Mouse (Mus musculus) liver, embryonic 14.5 days (tissue): ENCODE results near the gene Cd3d. TPM values are rescaled to one million over a fixed set of nuclear protein-coding genes. Genes with fewer than 3 reads are reported as not detected.

Experiments used
- ATAC-seq: fragments of 200-750 bp; cut with Nextera tagmentation; 2 replicates; pipeline ENCODE4 v1.8.0; 2017; ENCODE audit warnings: moderate number of reproducible peaks, mild to moderate bottlenecking, moderate library complexity; ENCODE audit not compliant: insufficient read depth
- DNase-seq, 3 experiments: peaks; one replicate each; pipeline ENCODE4 v3.0.0-alpha.2; 2012 to 2013; ENCODE audit warnings: low read depth in 3 of 3, low spot score in 3 of 3
- H3K27ac ChIP-seq: fragments of 300-500 bp; sonication (generic); 2 replicates; pipeline ENCODE4 v1.5.1; 2014; ENCODE audit warnings: moderate library complexity, mild to moderate bottlenecking, control low read depth, inconsistent platforms
- H3K27me3 ChIP-seq: fragments of 300-500 bp; sonication (generic); 2 replicates; pipeline ENCODE4 v1.6.1; 2014; ENCODE audit warnings: mild to moderate bottlenecking, low read length, moderate library complexity; ENCODE audit not compliant: control insufficient read depth, insufficient read depth
- H3K36me3 ChIP-seq: fragments of 300-500 bp; sonication (generic); replicated peaks from 2 replicates; pipeline ENCODE4 v1.6.1; 2014; ENCODE audit warnings: low read depth; ENCODE audit not compliant: control insufficient read depth, insufficient read depth
- H3K4me1 ChIP-seq, 2 experiments: fragments of 200-500 bp in 1 of 2; fragments of 300-500 bp in 1 of 2; sonication (generic) in 1 of 2; replicated peaks; 2 replicates each; pipeline ENCODE4 v1.6.1; 2012 to 2014; ENCODE audit warnings: antibody characterized with exemption in 1 of 2, inconsistent platforms in 1 of 2, low read length in 1 of 2; ENCODE audit not compliant: control insufficient read depth in 2 of 2, insufficient read depth in 2 of 2
- H3K4me2 ChIP-seq: fragments of 300-500 bp; sonication (generic); 2 replicates; pipeline ENCODE4 v1.6.1; 2014; ENCODE audit warnings: low read depth, mild to moderate bottlenecking, control low read depth, moderate library complexity
- H3K4me3 ChIP-seq, 2 experiments: fragments of 200-500 bp in 1 of 2; fragments of 300-500 bp in 1 of 2; sonication (generic) in 1 of 2; 2 replicates each; pipeline ENCODE4 v1.5.1; 2012 to 2014; ENCODE audit warnings: low read depth in 2 of 2, low read length in 2 of 2, mild to moderate bottlenecking in 2 of 2, control low read depth in 1 of 2, inconsistent platforms in 1 of 2, moderate library complexity in 1 of 2; ENCODE audit not compliant: insufficient read depth in 1 of 2
- H3K9ac ChIP-seq: fragments of 300-500 bp; sonication (generic); replicated peaks from 2 replicates; pipeline ENCODE4 v1.6.1; 2014; ENCODE audit warnings: mild to moderate bottlenecking, control low read depth, moderate library complexity
- H3K9me3 ChIP-seq: fragments of 300-500 bp; sonication (generic); 2 replicates; pipeline ENCODE4 v1.6.1; 2016; ENCODE audit warnings: low read length, mixed read lengths; ENCODE audit not compliant: control insufficient read depth
- CTCF ChIP-seq: IDR thresholded peaks from 2 replicates; pipeline ENCODE4 v1.5.1; 2016; ENCODE audit warnings: antibody characterized with exemption, low read depth, control low read depth
- EP300 ChIP-seq: IDR thresholded peaks from 2 replicates; pipeline ENCODE4 v1.6.1; 2016; ENCODE audit warnings: antibody characterized with exemption, low read depth
- WGBS: fragments of 180-500 bp; shearing (Covaris S2); extraction: QIAGEN DNeasy Blood & Tissue Kit; methylation state at CpG from one replicate; pipeline ENCODE4 v1.1.7; 2014; ENCODE audit not compliant: insufficient replicate concordance; 5-methylcytosine and 5-hydroxymethylcytosine counted together
- polyA plus RNA-seq, 2 experiments: library from polyadenylated mRNA; depleted of rRNA in 1 of 2; stranded (reverse) in 1 of 2; unstranded in 1 of 2; fragments of >200 nt; fragmentation: Nextera tagmentation in 1 of 2; extraction: Ambion mirVana in 1 of 2; gene quantifications; 2 replicates each; pipeline versions ENCODE4 v1.2.1 to v1.2.3; 2012 to 2014

Gene Cd3d
- polyA plus RNA-seq (2012; rRNA removed) = 0.02 TPM in 1 of 2 replicates, not detected in the other
- 0.32 TPM in 1 of 2 replicates, not detected in the other for polyA plus RNA-seq (2014; fragmentation: Nextera tagmentation; extraction: Ambion mirVana)

DNA sequence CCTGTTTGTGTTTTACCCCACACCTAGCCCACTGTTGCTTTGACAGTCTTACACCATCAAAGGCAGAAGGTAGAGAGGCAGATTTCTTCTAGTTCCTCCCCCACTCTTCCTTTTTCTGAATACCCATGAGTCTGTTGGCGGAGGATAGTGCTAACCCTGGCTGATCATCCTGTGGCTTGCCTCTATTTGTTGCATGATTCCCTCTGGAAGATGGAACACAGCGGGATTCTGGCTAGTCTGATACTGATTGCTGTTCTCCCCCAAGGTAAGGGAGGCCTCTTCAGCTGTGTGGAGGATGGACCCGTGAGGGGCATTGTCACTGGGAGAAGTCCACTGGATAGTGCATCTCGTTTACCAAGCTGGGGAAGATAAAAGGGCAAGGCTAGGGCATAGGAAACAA lies at the start of gene Cd3d:
Gene Cd3d, plus strand, starts transcription at position 111 of the 400 bp plus-strand sequence.
- no peak within 1 kb of the TSS for H3K9ac ChIP-seq
- H3K4me3 ChIP-seq = no peak within 1 kb of the TSS
- H3K36me3 ChIP-seq = no peaks in the 10 kb centered on the region
- no peak for DNase-seq
- 60% methylated on average over 4 of the region's 4 CpGs for WGBS
- ATAC-seq = no peak
- TF ChIP-seq CTCF = no peak
- H3K9me3 ChIP-seq = no peaks in the 10 kb centered on the region
- H3K27me3 ChIP-seq = no peaks in the 10 kb centered on the region
- peaks cover 0 to 3% of the 10 kb centered on the region in 2 experiments; a peak in 3 of 4 replicates for H3K4me1 ChIP-seq
- H3K27ac ChIP-seq = no peak within 1 kb of the TSS
- H3K4me2 ChIP-seq = no peak within 1 kb of the TSS

- H3K4me3 ChIP-seq = no peak overlapping the region
- H3K4me1 ChIP-seq = no peaks in the 10 kb centered on the region
- no peaks in the 10 kb centered on the region for H3K9me3 ChIP-seq
- H3K9ac ChIP-seq = no peak overlapping the region
- ATAC-seq = no peak
- TF ChIP-seq CTCF (no peak), EP300 (no peak)
- no peak overlapping the region for H3K4me2 ChIP-seq
- no peak overlapping the region for H3K27ac ChIP-seq
- no peak for DNase-seq
- no peaks in the 10 kb centered on the region for H3K27me3 ChIP-seq
- WGBS = 79% methylated on average over 4 of the region's 4 CpGs
- peaks cover 31% of the 10 kb centered on the region for H3K36me3 ChIP-seq
Observed at GRCm38 (mm10) chr9:44941756-44942155, 39.8 kb upstream of the Cd3d start.

DNA sequence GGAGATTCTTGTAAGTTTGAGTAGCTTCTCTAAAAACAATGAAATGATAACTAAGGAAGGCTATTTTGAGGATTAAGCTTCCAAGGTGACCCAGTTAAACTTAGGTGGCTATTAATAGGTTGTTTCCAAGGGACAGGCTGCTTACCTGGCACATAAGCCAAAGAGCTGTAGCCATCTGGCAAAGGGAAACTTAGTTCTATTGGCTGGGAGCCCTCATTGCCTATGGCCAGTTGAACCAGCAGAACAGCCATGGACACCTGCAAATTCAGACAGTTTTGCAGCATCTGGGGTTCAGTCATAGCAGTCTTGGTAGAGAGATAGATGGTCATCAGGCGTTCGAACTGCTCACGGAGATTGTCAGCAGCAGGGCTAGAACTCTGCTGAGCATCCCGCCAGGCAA lies 39.2 kb upstream of the Cd3d start:
- H3K27ac ChIP-seq = no peak overlapping the region
- H3K36me3 ChIP-seq = peaks cover 26% of the 10 kb centered on the region
- H3K4me2 ChIP-seq = no peak overlapping the region
- ATAC-seq (no peak), DNase-seq (no peak)
- no peaks in the 10 kb centered on the region for H3K27me3 ChIP-seq
- no peak overlapping the region for H3K4me3 ChIP-seq
- no peaks in the 10 kb centered on the region for H3K9me3 ChIP-seq
- H3K4me1 ChIP-seq = no peaks in the 10 kb centered on the region
- no peak for TF ChIP-seq CTCF
- no peak for TF ChIP-seq EP300
- H3K9ac ChIP-seq = no peak overlapping the region
- WGBS = 88% methylated on average over 4 of the region's 4 CpGs

DNA sequence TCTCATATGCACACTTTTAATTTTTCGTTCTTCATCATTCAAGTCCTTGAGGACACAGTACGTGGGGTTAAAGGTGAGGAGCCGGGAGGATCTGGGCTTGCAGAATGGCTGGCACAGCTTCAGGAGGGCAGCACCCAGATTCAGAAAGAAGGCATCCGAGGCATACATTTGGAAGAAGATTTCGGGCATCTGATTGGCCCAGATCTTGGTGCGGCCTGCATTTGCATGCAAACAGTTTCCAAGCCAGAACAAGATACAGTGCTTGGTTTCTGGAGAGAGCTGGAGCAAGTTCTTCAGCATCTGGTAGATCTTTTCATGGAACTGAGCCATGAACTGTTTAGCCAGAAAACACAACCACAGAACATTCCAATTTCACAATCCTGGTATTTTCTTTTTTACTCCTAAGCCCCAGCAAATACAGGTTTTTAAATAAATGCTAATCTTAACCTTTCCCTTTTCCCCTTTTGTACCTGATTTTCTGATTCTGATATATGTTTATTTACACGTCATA lies 35.3 kb upstream of the Cd3d start:
- H3K4me1 ChIP-seq = no peaks in the 10 kb centered on the region
- H3K9ac ChIP-seq = no peak overlapping the region
- no peak overlapping the region for H3K27ac ChIP-seq
- 75% methylated on average over 7 of the region's 7 CpGs for WGBS
- no peak overlapping the region for H3K4me2 ChIP-seq
- H3K27me3 ChIP-seq = no peaks in the 10 kb centered on the region
- no peak overlapping the region for H3K4me3 ChIP-seq
- no peaks in the 10 kb centered on the region for H3K9me3 ChIP-seq
- TF ChIP-seq CTCF (no peak), EP300 (no peak)
- H3K36me3 ChIP-seq = peaks cover 37% of the 10 kb centered on the region
- ATAC-seq = no peak
- no peak for DNase-seq

DNA sequence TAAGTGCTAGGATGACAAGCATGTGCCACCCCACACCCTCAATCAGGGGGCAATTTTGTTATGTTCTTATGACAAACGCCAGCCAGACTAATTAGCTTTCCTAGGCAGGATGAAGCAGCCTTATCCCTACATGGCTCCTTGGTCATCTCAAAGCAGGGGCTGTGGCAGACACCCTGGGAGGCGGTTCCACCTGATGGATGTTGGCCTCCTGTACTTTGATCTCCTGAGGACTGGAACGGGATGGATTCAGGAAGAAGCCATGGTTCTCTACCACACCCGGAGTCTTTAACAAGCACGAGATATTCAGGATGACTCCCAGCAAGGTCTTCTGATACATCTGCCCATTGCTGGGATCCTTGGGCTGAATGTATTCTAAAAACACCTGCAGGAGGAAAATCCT lies 33.8 kb upstream of the Cd3d start:
- Histone ChIP-seq H3K36me3 (peaks cover 29% of the 10 kb centered on the region), H3K9me3 (no peaks in the 10 kb centered on the region), H3K27ac (no peak overlapping the region), H3K4me2 (no peak overlapping the region), H3K4me1 (no peaks in the 10 kb centered on the region), H3K27me3 (no peaks in the 10 kb centered on the region), H3K9ac (no peak overlapping the region), H3K4me3 (no peak overlapping the region)
- ATAC-seq (no peak), DNase-seq (no peak)
- TF ChIP-seq CTCF (no peak), EP300 (no peak)
- 80% methylated on average over 5 of the region's 5 CpGs for WGBS
